Mouse (Mus musculus) hindbrain, embryonic 11.5 days (tissue): ENCODE data around the gene Pcsk4. TPM values are rescaled to one million over a fixed set of nuclear protein-coding genes. Genes with fewer than 3 reads are reported as not detected.
"Not testable (repeated sequence)": the region's sequence is repeated elsewhere in the genome, so short reads cannot be mapped to it uniquely, and the experiment has no call there.

Experiments used
- ATAC-seq: fragments of 200-750 bp; cut with Nextera tagmentation; 2 replicates; pipeline ENCODE4 v1.8.0; 2017; ENCODE audit warnings: mild to moderate bottlenecking, moderate TSS enrichment, moderate library complexity; ENCODE audit not compliant: low FRiP score
- DNase-seq: peaks from one replicate; pipeline ENCODE4 v3.0.0-alpha.2; 2015; ENCODE audit warnings: low spot score
- H3K27ac ChIP-seq: fragments of 300-500 bp; sonication (generic); 2 replicates; pipeline ENCODE4 v1.5.1; 2014; ENCODE audit warnings: mild to moderate bottlenecking, low read depth, low read length
- H3K27me3 ChIP-seq: fragments of 300-500 bp; sonication (generic); 2 replicates; pipeline ENCODE4 v1.6.1; 2014; ENCODE audit warnings: mild to moderate bottlenecking, low read length, moderate library complexity, mixed read lengths; ENCODE audit not compliant: control insufficient read depth, insufficient read depth
- H3K36me3 ChIP-seq: fragments of 300-500 bp; sonication (generic); 2 replicates; pipeline ENCODE4 v1.6.1; 2014; ENCODE audit warnings: mild to moderate bottlenecking, low read length, moderate library complexity, mixed read lengths; ENCODE audit not compliant: control insufficient read depth, insufficient read depth
- H3K4me1 ChIP-seq: fragments of 300-500 bp; sonication (generic); replicated peaks from 2 replicates; pipeline ENCODE4 v1.6.1; 2014; ENCODE audit warnings: low read length, mixed read lengths; ENCODE audit not compliant: control insufficient read depth, insufficient read depth
- H3K4me2 ChIP-seq: fragments of 300-500 bp; sonication (generic); replicated peaks from 2 replicates; pipeline ENCODE4 v1.6.1; 2014; ENCODE audit warnings: mild to moderate bottlenecking, low read depth, low read length
- H3K4me3 ChIP-seq: fragments of 300-500 bp; sonication (generic); 2 replicates; pipeline ENCODE4 v1.5.1; 2014; ENCODE audit warnings: low read depth, low read length
- H3K9ac ChIP-seq: fragments of 300-500 bp; sonication (generic); 2 replicates; pipeline ENCODE4 v1.6.1; 2014; ENCODE audit warnings: low read depth, low read length
- H3K9me3 ChIP-seq: fragments of 300-500 bp; sonication (generic); 2 replicates; pipeline ENCODE4 v1.6.1; 2016; ENCODE audit warnings: low read length; ENCODE audit not compliant: control insufficient read depth
- WGBS: fragments of 180-500 bp; shearing (Covaris S2); extraction: QIAGEN DNeasy Blood & Tissue Kit; methylation state at CpG from one replicate; pipeline ENCODE4 v1.1.7; 2014; 5-methylcytosine and 5-hydroxymethylcytosine counted together
- polyA plus RNA-seq: library from polyadenylated mRNA; unstranded; fragments of >200 nt; fragmentation: Nextera tagmentation; extraction: Ambion mirVana; gene quantifications from 2 replicates; pipeline ENCODE4 v1.2.1, GENCODE M21; 2014

Pcsk4 gene
- polyA plus RNA-seq, 1 experiment from 2014 or later: 1.8 TPM

GRCm38 (mm10) chr10:80352727-80353126, 23.4 kb upstream of the Pcsk4 start:
- Histone ChIP-seq H3K36me3 (no peaks in the 10 kb centered on the region), H3K9me3 (no peaks in the 10 kb centered on the region), H3K4me3 (no peak overlapping the region), H3K4me2 (no peak overlapping the region), H3K27me3 (peaks cover 92% of the 10 kb centered on the region), H3K4me1 (peaks cover 9% of the 10 kb centered on the region), H3K9ac (0 out of 2 replicates have a peak overlapping the region, but pooled peaks have one; percentile 11), H3K27ac (no peak overlapping the region)
- no peak for DNase-seq
- no peak for ATAC-seq
- WGBS: 65% methylated on average over 8 of the region's 8 CpGs

- H3K9ac ChIP-seq: no peak overlapping the region
- no peak overlapping the region for H3K27ac ChIP-seq
- no peaks in the 10 kb centered on the region for H3K9me3 ChIP-seq
- WGBS: 21% methylated on average over 11 of the region's 11 CpGs
- no peaks in the 10 kb centered on the region for H3K36me3 ChIP-seq
- no peak for ATAC-seq
- no peak overlapping the region for H3K4me3 ChIP-seq
- no peak overlapping the region for H3K4me2 ChIP-seq
- peaks cover 91% of the 10 kb centered on the region for H3K27me3 ChIP-seq
- H3K4me1 ChIP-seq: peaks cover 9% of the 10 kb centered on the region
- DNase-seq: no peak
Observed at GRCm38 (mm10) chr10:80351896-80352295, 22.6 kb upstream of the Pcsk4 start.

GRCm38 (mm10) chr10:80350292-80350691, 21.0 kb upstream of the Pcsk4 start:
- H3K9me3 ChIP-seq: no peaks in the 10 kb centered on the region
- no peak overlapping the region for H3K9ac ChIP-seq
- H3K27ac ChIP-seq: no peak overlapping the region
- DNase-seq (peak; percentile 94), ATAC-seq (peak; percentile 69)
- 8% methylated on average over 7 of the region's 7 CpGs for WGBS
- no peak overlapping the region for H3K4me3 ChIP-seq
- H3K27me3 ChIP-seq: peaks cover 85% of the 10 kb centered on the region
- no peaks in the 10 kb centered on the region for H3K36me3 ChIP-seq
- no peak overlapping the region for H3K4me2 ChIP-seq
- peaks cover 4% of the 10 kb centered on the region; the same call in 1 of the 2 replicates for H3K4me1 ChIP-seq

- Histone ChIP-seq H3K4me2 (no peak overlapping the region), H3K27me3 (peaks cover 87% of the 10 kb centered on the region), H3K9ac (no peak overlapping the region), H3K36me3 (no peaks in the 10 kb centered on the region), H3K27ac (no peak overlapping the region), H3K4me1 (peaks cover 4% of the 10 kb centered on the region; the same call in 1 of the 2 replicates), H3K9me3 (no peaks in the 10 kb centered on the region), H3K4me3 (no peak overlapping the region)
- DNase-seq: no peak
- WGBS: 22% methylated on average over 19 of the region's 26 CpGs
- ATAC-seq: no peak
Observed at GRCm38 (mm10) chr10:80348981-80349380, 19.7 kb upstream of the Pcsk4 start.

- peak within 1 kb of the TSS; percentile 25 for H3K4me2 ChIP-seq
- DNase-seq: peak; percentile 79
- H3K9me3 ChIP-seq: no peaks in the 10 kb centered on the region
- H3K27ac ChIP-seq: no peak within 1 kb of the TSS
- 0 out of 2 replicates have a peak within 1 kb of the TSS, but pooled peaks have one; percentile 16 for H3K9ac ChIP-seq
- 1% methylated on average over 42 of the region's 42 CpGs for WGBS
- H3K27me3 ChIP-seq: peaks cover 89% of the 10 kb centered on the region
- no peak within 1 kb of the TSS; the same call in 1 of the 2 replicates for H3K4me3 ChIP-seq
- peaks cover 5% of the 10 kb centered on the region; the same call in 1 of the 2 replicates for H3K4me1 ChIP-seq
- ATAC-seq: peak; percentile 33; the same call in 1 of the 2 replicates
- H3K36me3 ChIP-seq: no peaks in the 10 kb centered on the region
Observed at GRCm38 (mm10) chr10:80348244-80348781, 19.0 kb upstream of the Pcsk4 start, which contains the start of gene Adamtsl5. TSS of gene Adamtsl5 (minus strand) at chr10:80348412.

- H3K4me2 ChIP-seq: 0 out of 2 replicates have a peak overlapping the region, but pooled peaks have one; percentile 25
- H3K27ac ChIP-seq: no peak overlapping the region
- 21% methylated on average over 16 of the region's 17 CpGs for WGBS
- H3K27me3 ChIP-seq: peaks cover 89% of the 10 kb centered on the region
- ATAC-seq (no peak), DNase-seq (no peak)
- H3K9ac ChIP-seq: no peak overlapping the region
- H3K36me3 ChIP-seq: no peaks in the 10 kb centered on the region
- H3K4me1 ChIP-seq: peaks cover 11% of the 10 kb centered on the region; the same call in 1 of the 2 replicates
- no peak overlapping the region for H3K4me3 ChIP-seq
- H3K9me3 ChIP-seq: no peaks in the 10 kb centered on the region
Observed at GRCm38 (mm10) chr10:80347514-80347967, 18.2 kb upstream of the Pcsk4 start.

- H3K36me3 ChIP-seq, H3K27ac ChIP-seq, H3K4me3 ChIP-seq, H3K4me2 ChIP-seq, H3K9me3 ChIP-seq, ATAC-seq, H3K9ac ChIP-seq, DNase-seq: not testable (repeated sequence)
- Histone ChIP-seq H3K27me3 (peaks cover 93% of the 10 kb centered on the region), H3K4me1 (peaks cover 21% of the 10 kb centered on the region)
- 79% methylated on average over 5 of the region's 6 CpGs for WGBS
Observed at GRCm38 (mm10) chr10:80345929-80346328, 16.6 kb upstream of the Pcsk4 start.

- 0 out of 2 replicates have a peak overlapping the region, but pooled peaks have one; percentile 11 for H3K9ac ChIP-seq
- no peak for ATAC-seq
- H3K36me3 ChIP-seq: no peaks in the 10 kb centered on the region
- H3K9me3 ChIP-seq: no peaks in the 10 kb centered on the region
- no peak overlapping the region for H3K4me2 ChIP-seq
- peak; percentile 19 for DNase-seq
- H3K27ac ChIP-seq: no peak overlapping the region
- peaks cover 94% of the 10 kb centered on the region for H3K27me3 ChIP-seq
- no peak overlapping the region for H3K4me3 ChIP-seq
- H3K4me1 ChIP-seq: peaks cover 21% of the 10 kb centered on the region
- WGBS: 2% methylated on average over 16 of the region's 16 CpGs
Observed at GRCm38 (mm10) chr10:80345122-80345521, 15.8 kb upstream of the Pcsk4 start.

- Histone ChIP-seq H3K9me3 (no peaks in the 10 kb centered on the region), H3K4me1 (peaks cover 21% of the 10 kb centered on the region), H3K9ac (no peak overlapping the region), H3K4me3 (no peak overlapping the region), H3K36me3 (no peaks in the 10 kb centered on the region), H3K27me3 (peaks cover 85% of the 10 kb centered on the region), H3K4me2 (no peak overlapping the region), H3K27ac (no peak overlapping the region)
- no peak for DNase-seq
- WGBS: 44% methylated on average over 9 of the region's 9 CpGs
- ATAC-seq: no peak
Observed at GRCm38 (mm10) chr10:80344131-80344661, 14.9 kb upstream of the Pcsk4 start.
